Comparison of ENCODE assay signal across 13 mouse cellular contexts in genomic region chr1:106093813-106094212, GRCm38 (mm10).
"Had no signal": no experiment of that assay in that cellular context is flagged by ENCODE, and none has a peak within 500 bp of the region (broad histone marks: within the 10 kb centered on the region; RNA-seq: fewer than 3 reads in every experiment).

No protein-coding gene starts in this region.

- H3K36me3 ChIP-seq: limb, embryonic 15.5 days; liver, embryonic 12.5 days; midbrain, embryonic 10.5 days; neural tube, embryonic 15.5 days had no signal

- H3K27me3 ChIP-seq: limb, embryonic 15.5 days; liver, embryonic 12.5 days; neural tube, embryonic 15.5 days had no signal

- H3K4me2 ChIP-seq: limb, embryonic 15.5 days; liver, embryonic 12.5 days; neural tube, embryonic 15.5 days had no signal

- H3K9ac ChIP-seq: limb, embryonic 15.5 days; liver, embryonic 12.5 days; neural tube, embryonic 15.5 days had no signal

- H3K9me3 ChIP-seq: limb, embryonic 15.5 days; liver, embryonic 12.5 days; midbrain, embryonic 10.5 days; neural tube, embryonic 15.5 days had no signal

- DNase-seq: layer of hippocampus, adult 9-11 months; layer of hippocampus, postnatal 36 days; midbrain, embryonic 14.5 days; right cerebral cortex, postnatal 4 days; spleen, adult 18-20 months; thymus, adult 2 months; thymus, postnatal 25 days had no signal

- H3K4me3 ChIP-seq: limb, embryonic 15.5 days; liver, embryonic 12.5 days; midbrain, embryonic 10.5 days; myocyte; neural tube, embryonic 15.5 days had no signal

- H3K4me1 ChIP-seq: limb, embryonic 15.5 days; liver, embryonic 12.5 days had no signal

- H3K27ac ChIP-seq: limb, embryonic 15.5 days; liver, embryonic 12.5 days; midbrain, embryonic 10.5 days; neural tube, embryonic 15.5 days had no signal

- ATAC-seq: hindbrain, embryonic 16.5 days; liver, embryonic 12.5 days had no signal
